Mouse (Mus musculus) kidney, postnatal 4 days (tissue): Measurements from ENCODE around the gene Mtcl1.

Source experiments
- DNase-seq, 2 experiments: peaks; one replicate each; pipeline ENCODE4 v3.0.0; 2021; ENCODE audit warnings: mixed read lengths in 2 of 2

Gene Mtcl1

DNA sequence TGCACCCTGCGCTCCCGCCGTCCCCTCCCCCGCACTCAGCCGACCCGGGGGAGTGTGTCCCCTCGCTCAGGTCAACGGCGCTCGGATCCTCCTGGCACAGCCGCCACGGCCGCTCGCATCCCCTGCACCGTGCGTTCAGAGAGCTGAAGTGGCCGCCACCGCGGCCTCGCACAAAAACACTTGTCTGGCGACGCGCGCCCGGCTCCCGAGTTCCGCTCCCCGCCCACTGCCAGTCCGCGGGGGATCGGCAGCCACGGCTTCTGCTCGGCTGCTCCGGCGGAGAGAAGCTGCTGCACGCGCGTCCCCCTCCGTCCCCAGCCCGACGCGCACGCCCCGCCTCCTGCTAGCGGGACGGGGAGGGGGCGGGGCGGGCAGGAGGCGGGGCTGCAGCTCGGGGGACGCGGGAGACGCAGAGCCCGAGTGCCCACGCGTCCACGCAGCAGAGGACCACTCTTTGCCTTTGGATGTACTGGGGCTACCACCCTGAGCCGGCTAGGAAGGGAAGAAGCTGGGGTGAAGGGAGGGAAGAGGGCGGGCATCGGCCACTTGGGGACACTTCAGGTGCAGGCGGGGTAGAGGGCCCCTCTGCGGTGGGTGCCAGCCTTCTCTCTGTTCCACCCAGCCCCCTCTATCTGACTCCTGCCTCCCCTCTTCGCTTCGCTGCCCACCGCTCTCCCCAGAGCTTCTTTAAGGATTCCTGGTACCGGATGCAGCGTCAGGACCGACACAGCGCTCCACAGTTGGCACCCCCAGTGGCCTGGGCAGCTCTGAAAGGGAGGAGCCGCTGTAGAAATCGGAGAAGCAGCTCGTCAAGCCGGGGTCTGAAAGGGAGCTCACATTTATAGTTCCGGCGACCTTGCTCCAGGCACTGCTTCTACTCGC, at the start of gene Mtcl1:
Mtcl1 (minus strand) TSS at position 291 of the 882 bp plus-strand sequence.
- peak; percentile 78 to 87 for DNase-seq

DNA sequence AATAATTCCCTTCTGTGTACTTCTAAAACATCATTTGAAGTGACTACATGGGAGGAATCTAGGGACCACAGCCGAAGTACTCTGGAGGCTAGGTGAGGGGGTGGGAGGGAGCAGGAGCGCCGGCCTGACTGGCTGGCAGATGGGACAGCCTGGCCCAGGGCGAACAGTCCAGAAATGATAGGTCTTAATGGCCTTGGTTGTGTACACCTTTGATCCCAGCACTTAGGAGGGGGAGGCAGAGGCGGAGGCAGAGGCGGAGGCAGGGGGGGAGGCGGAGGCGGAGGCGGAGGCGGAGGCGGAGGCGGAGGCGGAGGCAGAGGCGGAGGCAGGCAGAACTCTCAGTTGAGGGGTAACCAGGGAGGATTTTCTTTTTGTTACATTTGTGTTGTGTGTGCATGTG, 49.0 kb upstream of the Mtcl1 start:
- no peak for DNase-seq

DNA sequence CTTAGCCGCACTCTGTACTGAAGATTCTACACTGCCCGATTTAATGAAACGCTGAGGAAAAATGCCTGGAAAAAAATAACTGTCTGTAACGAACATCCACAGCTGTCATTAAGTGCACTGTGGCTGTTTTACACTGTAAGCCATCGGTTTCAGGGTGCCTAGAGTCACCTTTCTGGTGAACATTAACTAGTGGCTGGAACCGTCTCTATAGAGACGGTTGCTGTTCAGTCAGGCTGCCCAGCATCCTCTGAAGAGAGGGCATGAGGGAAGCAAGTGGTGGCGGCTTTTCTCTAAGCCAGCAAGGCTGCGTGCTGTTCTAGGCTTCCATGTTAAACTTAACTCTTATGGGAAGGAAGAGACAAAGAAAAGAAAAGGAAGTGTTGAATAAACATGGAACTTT, 47.0 kb upstream of the Mtcl1 start:
- no peak for DNase-seq

DNA sequence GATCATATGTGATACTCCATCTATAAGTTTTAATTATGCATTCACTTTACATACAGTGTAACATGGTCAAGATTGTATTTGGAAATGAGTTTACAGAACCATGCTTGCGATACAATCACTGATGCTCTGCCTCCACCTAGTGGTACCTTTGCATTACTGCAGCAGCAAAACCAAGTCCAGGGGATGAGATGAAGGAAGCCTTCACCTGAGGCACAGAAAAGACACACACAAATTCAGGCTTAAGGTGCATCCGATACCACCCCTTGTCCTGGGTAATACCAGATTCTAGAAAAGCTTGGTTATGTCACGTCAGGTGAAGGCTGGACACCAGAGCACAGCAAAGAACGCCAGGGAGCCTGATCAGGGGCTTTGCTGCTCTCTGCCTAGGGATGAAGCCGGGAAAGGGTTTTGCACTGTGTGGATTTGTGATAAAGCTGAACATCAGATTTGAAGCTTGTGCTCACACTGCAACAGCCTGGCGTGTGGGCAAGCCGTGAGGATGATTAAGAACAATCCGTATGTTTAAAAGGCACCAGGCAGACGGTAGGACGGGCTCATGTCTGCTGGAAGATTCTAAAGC, 40.6 kb upstream of the Mtcl1 start:
- peak; percentile 60 to 68 for DNase-seq

DNA sequence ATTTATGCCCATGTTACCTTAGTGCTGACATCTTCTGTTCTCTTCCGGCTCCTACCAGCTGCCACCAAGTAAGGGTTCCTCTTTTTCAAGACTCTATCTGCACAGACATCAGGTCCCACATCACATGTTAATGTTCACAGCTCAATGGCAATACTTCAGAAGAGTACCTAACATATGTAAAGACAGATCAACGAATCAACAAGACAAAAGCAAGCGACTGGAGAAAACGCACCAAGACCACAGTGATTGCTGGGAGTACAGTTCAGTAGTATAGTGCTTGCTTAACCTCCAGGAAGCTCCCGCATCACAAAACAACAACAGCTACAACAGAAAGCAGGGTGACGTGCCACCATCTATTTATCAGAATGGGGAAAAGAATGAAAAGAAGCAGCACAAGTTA, 37.0 kb upstream of the Mtcl1 start:
- DNase-seq, result no peak

DNA sequence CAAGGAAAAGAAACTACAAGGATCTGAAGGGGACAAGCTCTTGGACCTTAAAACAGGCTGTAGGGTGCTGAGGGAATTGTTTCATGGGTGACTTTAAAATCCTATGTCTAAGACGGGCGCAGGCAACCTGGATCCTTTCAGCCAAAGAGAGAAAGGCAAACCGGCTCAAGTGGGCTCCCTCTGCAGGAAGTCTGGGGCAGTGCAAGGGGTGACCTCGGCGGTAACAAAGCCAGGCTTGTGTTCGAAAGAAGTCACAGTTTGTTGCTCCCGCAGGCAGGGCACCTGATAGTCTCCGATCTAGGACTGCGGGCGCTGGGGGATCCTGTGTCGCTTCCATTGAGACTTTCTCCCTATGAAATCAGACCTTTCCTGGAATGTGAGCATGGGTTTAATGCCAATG, 36.2 kb upstream of the Mtcl1 start:
- peak; percentile 86 to 87 for DNase-seq

DNA sequence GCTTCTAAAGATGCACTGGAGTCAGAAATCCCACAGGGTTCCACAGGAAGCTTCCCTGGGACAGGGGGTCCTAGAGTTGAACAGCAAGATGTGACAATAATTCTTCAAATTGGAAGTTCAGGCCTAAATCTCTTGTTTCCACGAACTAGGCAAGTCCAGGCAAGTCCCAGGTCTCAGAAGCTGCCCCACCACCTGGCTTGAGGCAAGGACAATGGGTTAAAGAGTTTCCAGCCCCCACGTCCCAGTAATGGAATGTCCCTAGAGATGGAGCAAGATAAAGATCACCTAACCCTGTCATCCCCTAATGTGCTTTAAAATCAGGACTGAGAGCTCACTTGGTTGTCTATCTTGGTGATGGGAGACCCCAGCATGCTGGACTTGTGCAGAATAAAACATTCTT, 35.4 kb upstream of the Mtcl1 start:
- DNase-seq, result no peak

DNA sequence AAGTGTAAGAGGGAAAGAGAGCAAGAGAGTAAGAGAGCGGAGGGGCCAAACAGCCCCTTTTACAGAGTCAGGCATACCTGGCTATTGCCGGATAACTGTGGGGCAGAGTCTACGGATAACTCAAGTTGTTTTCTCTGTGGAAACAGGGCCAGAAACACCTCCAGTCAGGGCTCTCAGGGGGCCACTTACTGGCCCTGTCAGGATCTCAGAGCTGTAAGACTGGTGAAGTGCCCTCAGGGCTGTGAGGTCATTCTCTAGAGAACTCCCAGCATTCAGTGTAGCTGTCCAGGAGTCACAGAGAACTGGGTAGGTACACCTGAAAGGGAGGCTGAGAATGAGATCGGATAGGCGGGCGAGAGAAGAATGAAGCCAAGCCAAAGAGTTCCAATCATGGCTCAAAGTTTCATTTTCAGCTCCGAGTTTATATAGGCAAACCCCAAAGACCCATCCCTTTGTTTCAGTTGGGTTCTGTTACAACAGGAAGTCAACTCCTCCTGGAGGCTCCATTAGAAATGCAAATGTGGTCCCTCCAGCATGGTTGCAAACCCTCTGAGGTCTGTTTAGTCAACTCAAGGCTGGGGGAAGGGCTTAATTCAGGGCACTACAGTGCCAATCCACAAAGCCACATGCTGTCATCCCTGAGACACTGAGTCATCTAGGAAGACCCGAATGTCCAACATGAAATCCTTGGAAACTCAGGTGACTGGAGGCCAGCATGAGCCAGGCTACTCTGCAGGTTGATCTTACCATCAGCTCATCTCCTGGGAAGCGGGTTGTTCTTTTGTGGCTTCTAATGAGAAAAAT, 34.3 kb upstream of the Mtcl1 start:
- DNase-seq, result no peak

DNA sequence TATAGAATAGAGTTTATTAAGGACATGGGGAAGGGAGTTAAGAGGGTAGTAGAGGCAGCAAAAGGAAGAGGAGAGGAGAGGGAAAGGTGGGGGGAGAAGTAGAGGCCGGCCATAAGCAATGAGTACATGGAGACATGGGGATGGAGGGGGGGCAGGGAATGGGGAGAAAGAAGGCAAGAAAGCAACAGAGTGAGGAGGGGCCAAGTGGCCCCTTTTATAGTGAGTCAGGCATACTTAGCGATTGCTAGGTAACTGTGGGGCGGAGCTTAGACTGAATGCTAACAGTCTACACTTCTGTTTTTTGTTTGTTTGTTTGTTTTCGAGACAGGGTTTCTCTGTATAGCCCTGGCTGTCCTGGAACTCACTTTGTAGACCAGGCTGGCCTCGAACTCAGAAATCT, 31.7 kb upstream of the Mtcl1 start:
- DNase-seq, result no peak

DNA sequence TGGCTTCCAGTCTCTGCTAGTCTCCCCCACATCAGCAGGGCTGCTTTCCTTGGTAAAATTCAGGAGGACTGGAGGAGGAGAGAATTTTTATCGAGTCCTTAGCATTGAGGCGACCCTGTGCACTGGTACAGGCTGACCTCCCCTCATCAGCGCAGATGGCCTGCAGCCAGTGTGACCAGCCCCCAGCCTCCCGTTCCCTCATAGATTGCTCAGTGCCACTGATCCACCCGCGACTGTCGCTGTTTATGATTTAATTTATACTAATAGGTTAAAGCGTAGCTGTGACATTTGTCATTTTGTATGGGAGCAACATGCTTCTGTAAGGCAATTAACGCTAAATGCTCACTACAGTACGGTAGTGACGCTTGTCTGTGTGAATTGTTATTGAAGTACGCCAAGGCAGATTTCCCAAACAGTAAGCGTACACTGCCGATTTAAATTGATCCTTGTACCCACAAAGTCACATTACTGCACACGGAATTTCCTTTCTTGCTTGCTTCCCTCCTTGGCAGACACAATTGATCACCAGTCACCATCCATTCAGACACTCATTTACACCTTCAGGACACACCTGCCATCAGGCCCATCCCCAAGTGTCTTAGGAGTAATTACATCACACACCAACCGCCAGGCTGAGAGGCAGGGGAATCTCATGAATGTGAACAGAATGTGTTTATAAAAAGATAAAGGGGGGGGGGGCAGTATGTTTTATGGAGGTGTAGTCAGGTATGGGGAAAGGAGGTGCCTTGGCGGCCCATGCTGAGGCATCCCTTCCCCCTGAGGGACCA, 31.1 kb upstream of the Mtcl1 start:
- no peak for DNase-seq

DNA sequence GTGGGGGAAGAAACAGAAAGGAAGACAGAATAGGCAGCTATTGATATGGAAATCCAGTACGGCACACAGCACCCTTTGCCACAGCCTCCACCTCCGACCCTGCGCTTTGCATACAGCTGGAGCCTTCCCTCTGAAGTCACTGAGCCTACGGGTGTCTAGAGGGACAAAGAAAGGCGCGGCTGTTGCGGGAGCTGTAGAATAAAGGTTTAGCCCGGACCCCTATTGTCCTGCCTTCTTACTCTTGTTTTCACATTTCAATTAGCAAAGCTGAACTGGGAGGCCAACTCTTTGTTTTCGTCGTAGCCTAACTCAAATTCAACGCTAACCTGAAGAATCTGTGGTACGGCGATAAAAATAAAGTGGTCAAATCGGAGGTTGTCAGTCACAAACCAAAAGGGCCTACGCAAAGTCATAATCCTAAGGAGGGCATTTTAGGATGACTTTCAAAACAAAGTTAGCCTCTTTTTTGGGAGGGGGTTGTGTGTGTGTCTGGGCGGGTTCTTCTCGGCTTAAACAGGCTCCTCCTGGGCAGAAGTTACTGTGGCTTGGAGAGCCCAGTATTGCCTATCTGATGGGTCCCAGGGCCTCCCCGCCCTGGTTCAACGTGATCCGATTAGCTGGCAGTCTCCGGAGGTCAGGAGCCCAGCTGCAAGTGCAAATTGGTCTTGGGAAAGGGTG, 30.4 kb upstream of the Mtcl1 start:
- peak; percentile 22 to 55 for DNase-seq

DNA sequence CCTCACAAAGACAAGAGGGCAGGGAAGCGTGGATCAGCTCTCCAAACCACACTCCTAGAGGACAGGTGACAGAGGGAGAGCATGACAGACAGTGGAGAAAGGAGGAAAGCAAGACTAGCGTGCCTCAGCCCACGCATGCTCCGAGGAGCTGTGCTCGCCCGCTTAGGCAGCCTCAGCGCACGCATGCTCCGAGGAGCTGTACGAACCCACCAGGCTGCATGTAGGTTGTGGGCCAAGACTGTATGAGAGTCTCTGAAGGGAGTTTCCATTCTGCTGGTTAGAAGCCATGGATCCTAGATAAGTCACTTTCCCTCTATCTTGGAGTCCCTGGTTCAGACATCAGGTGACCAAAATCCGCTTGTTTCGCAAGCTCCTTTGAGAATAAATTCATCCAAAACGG, 29.8 kb upstream of the Mtcl1 start:
- DNase-seq, result peak; percentile 24 to 49

DNA sequence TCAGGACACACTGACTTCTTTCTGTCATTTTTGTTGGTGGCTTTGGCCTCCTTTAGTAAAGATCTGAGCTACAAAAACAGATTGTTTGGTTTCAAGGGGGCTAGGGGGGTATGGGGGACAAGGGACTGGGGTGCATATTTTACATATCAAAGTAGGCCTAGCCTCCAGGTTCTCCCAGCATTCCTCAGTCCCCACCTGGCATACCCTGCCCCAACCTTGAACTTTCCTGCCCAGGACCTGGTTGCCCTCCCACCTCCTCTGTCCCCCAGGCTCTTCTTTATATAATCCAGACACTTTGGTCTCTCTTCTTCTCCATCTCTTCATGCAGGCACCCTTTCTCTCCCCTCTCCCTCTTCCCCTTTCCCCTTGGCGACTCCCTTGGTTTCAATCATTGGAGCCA, 23.7 kb upstream of the Mtcl1 start:
- no peak for DNase-seq

DNA sequence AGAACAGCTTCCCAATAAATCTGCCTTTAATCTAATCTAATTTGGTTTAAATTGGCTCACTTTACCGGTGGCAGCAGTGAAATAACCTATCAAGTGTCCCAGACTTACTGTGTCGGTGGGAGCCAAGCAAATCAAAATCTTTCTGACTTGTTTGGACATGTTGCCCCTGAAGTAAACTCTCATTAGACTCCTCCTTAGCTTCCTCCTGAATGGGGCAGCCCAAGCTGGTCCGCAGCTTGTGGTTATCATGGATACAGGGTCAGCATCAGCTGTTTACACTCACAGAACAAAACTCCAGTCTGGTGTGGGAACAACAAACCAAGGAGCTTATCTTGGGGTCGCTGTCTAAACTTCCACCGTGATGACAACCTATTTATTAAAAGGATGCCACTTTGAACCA, 22.2 kb upstream of the Mtcl1 start:
- DNase-seq, result no peak

DNA sequence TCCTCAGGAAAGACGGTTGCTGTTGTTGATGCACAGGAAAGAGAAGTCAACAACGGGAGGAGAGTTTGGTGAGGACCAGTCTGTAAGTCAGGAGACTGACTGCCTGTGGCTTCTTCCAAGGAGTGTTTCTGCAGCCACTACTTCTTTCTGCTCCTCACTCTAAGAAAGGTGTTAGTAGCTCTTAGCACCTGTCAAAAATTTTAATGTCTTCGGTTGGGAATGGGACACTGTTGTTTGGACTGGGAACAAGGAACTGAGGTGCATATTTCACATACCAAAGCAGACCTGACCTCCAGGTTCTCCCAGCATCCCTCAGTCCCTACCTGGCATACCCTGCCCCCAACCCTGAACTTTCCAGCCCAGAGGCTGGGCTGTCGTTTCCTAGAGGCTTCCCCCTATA, 21.7 kb upstream of the Mtcl1 start:
- DNase-seq, result no peak

DNA sequence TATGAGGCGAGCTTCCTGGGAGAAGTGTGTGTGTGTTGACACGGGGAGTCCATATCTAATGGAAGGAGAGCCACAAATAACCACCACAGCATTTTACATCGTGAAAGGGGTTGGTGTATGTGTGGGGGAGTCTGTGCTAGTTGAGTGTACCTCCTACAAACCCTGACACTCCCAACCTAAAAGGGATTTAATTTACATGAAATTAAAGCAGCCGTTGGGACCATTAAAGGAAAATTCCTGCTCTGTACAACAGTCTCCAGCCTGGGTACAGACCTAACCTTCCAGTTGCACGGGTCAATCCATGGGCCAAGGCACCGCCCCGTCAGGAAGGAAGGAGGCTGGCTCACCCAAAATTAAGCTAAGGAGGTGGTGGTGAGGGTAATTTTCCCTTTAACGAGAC, 20.5 kb upstream of the Mtcl1 start:
- DNase-seq, result peak in 1 of 2 experiments; percentile 16

DNA sequence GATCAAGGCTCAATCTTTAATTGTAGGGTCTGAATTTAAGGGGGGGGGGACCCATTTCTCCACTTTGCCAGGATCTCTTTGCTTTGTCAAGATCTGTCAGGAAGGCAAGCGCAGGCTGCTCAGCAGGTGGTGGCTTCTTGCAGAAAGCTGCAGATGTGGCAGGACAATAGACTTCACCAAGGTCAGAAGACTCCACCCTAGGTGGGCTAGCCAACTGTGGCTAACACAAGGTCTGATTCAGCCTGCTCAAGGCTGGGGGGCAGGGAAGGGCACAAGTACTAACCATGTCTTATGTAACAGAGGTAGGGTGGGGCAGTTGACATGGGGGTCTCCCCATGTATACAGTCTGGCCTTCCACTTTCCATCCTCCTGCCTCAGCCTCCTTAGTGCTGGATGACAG, 7.7 kb upstream of the Mtcl1 start:
- no peak for DNase-seq

DNA sequence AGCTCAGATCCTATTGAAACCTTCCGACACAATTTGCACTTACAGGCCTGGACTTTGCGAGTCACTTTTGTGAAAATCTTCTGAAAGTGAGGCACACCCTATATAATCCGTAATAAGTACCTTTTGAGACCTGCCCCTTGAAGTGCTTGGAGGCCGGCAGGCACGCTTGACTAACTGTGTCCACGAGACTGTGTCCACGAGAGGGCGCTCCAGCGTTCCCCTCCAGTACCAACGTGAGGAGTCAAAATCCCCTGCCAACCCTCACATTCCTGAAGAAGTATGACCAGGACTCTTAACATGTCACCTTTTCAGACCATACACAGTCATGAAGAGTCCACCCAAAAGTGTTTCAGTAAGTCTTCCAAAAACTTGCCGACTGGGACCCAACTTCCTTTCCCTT, 1.6 kb upstream of the Mtcl1 start:
- peak; percentile 95 to 96 for DNase-seq

DNA sequence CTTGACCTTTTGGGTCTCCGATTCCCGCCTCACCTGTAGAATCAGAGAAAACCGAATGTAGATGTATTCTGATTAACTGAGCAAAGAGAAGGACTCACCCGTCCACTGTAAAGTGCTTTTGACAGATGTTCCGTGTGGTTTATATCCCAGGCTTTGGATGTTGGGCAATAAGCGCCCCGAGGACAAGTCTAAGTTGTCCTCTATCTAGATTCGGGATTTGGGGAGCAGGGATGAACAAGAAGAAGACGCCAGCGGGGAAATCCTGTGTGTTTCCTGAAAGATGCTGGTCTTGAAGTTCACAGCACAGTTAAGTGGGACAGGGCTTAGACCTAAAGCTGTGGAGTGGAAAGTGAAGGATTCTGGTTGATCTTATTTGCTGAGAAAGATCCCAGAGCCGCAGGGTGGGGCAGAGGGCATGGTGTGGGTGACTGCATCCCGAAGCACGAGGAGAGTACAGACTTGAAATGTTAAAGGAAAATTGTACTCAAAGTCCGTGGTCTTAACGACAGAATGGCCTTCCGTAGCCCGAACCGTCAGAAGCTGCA, 1.0 kb upstream of the Mtcl1 start:
- DNase-seq, result peak in 1 of 2 experiments; percentile 22

DNA sequence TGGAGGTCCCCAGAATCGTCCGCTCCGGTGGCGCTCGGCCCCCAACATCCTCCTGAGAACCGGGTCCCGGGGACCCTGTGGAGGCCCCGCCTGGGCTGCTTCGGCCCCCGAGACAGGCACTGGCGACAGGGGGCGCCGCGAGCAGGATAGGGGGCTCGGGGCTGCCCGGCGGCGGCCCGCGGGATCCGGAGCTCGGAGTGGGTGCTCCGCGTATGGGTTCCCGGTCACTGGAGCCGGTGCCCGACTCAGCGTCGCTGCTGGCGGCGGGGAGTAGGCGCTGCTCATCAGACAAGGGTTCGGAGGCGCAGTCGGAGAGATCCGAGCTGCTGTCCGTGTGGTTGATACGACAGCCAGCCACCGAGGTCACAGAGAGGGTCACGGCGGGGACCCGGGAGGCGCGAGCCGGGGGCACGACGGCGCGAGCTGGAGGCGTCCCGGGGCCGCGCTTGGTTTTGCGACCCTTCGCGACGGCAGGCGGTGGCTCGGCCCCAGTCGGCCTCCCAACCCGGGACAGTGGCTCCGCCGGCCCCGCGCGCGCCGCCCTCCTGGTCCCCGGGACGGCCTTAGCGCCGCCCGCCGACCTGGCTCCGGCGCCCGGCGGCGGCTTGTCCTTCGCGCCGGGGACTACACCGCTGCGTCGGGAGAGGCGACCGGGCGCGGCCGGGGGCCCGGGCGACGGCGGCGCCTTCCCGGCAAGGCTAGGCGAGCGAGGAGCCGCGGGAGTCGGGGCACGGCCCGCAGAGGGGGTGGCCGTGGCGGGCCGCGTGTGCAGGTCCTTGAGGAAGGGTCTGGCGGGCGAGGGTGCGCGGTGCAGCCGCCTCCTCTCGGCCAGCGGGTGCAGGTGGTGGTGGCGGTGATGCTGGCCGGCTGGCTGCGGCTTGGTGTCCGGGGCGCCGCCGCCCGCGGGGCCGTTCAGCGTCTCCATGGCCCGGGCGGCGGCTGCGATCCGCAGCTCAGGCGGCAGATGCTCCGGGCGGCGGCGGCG, 837 bp downstream of the Mtcl1 start:
- DNase-seq, result peak; percentile 67 to 74

DNA sequence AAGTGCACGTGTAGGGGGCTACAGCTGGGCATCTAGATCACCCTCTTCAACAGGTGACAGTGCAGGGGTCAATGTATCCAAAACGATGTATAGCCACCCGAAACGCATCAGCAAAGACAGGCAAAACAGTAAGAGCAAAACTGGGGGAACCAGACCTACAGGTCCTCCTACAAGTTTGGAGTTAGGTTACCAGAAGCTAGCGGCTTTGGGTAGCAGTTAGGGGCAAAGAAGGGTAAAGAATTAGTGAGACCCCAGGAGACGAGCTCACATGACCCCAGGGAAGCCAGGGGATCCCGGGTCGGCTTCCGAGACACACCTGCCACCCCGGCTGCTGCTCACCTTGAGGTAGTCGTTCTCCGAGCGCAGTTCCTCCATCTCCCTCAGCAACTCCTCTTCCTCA, 1.6 kb downstream of the Mtcl1 start:
- DNase-seq, result no peak
